Mouse (Mus musculus): ENCODE results near the gene Omp.
"Not testable (repeated sequence)": the region's sequence is repeated elsewhere in the genome, so short reads cannot be mapped to it uniquely, and the experiment has no call there.

Omp gene

GRCm38 (mm10) chr7:98145402-98145801, at the start of gene Omp:
Omp (minus strand) TSS chr7:98145502.
- DNase-seq (ENCODE audit: low spot score): no peak

GRCm38 (mm10) chr7:98194026-98194792, 48.9 kb upstream of the Omp start:
- DNase-seq (ENCODE audit: low spot score): no peak

- peak; percentile 32 for DNase-seq (ENCODE audit: low spot score)
Observed at GRCm38 (mm10) chr7:98193515-98194025, 48.3 kb upstream of the Omp start.

- peak; percentile 44 for DNase-seq (ENCODE audit: low spot score)
Observed at GRCm38 (mm10) chr7:98191571-98192250, 46.4 kb upstream of the Omp start.

- no peak for DNase-seq (ENCODE audit: low spot score)
Observed at GRCm38 (mm10) chr7:98190578-98190977, 45.3 kb upstream of the Omp start.

DNA sequence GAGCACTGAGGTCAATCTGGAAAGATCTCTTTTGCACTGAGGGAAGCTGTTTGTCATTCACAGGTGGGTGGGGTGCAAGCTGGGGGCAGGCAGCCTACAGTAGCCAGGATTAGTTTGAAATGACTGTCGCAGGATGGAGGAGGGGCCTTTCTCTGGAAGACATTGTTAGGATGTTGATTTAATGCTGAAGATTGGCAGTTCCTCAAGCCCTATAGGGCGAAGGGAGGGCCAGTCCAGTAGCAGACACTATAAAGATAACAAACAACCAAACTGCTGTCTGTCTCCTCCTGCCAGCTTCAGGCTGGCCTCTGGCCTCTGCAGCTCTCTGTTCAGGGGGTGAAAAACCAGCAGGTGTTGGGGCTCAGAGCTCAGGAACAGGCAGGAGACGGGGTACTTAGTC, 44.4 kb upstream of the Omp start:
- peak; percentile 50 for DNase-seq (ENCODE audit: low spot score)

GRCm38 (mm10) chr7:98188680-98189079, 43.4 kb upstream of the Omp start:
- no peak for DNase-seq (ENCODE audit: low spot score)

DNA sequence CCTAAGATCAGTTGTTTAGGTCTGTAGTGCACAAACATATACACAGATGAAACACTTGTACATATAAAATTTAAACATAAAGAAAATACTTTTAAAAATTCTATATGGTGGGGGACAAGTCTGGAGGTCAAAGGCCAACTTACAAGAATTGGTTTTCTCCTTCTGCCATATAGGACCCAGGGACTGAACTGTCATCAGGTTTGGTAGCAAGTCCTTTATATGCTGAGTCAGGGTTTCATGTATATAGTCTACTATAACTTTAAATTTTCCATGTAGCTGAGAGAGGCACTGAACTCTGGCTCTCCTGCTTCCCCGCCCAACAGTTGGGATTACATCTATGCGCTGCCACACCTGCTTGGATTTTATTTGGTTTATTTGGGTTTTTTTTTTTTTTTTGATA, 42.9 kb upstream of the Omp start:
- DNase-seq (ENCODE audit: low spot score): no peak

DNA sequence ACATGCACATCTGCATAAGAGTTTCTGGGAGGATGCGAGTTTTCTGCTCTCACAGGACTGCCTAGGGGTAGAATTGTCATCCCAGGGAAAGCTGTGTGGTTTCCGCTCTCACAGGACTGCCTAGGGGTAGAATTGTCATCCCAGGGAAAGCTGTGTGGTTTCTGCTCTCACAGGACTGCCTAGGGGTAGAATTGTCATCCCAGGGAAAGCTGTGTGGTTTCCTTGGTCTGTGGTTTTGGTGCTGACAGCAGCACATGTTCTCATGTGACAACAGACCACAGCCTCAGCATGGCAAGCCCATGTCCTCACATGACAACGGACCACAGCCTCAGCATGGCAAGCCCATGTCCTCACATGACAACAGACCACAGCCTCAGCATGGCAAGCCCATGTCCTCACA, 42.0 kb upstream of the Omp start:
- DNase-seq (ENCODE audit: low spot score): not testable (repeated sequence)

DNA sequence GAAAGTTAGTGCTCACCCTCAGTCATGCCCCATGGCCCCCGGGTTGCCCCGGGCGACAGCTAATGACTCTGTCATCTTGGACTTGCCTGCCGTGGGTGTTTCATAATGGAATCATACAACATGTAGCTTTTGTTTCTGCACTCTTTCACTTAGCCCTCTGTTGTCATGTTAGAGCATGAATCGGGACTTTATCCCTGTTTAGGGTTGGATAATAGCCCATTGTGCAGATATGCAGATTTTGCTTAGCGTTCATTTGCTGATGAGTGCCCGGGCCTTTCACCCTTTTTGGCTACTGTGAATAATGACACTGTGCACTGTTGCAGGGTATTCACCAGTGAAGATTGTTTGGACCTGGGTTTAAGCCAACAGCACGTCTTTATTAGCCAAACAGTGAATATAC, 41.3 kb upstream of the Omp start:
- no peak for DNase-seq (ENCODE audit: low spot score)

GRCm38 (mm10) chr7:98185326-98185725, 40.0 kb upstream of the Omp start:
- no peak for DNase-seq (ENCODE audit: low spot score)

DNA sequence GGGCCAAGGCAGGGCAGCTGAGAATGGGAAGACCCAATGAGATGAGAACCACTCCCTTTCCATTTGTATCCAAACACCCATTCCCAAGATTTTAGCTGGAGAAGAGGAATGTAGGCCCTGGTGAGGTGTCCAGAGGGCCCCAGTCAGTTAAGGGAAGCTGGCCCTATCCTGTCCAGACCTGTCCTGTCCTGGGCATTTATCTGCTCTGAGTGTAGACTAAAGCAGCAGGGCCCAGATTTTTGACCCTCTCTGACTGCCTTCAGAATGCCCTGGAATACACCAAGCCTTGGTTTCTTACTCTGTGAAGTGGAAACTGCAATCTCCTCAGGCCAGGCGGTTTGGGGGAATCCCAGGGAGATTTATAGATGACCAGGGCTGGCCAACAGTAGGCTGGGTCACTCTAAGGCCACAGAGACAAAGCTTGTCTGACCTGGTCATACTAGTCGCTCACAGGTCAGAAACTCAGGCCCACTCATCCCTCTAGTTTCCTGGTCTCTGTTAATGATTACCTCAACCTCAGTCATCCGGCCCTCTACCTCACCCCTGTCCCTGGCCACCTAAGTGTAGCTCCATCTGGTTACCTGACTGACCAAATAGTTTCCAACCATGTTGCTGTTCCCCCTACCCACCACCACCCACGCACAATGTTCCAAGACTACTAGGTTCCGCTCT, 33.4 kb upstream of the Omp start:
- no peak for DNase-seq (ENCODE audit: low spot score)

- DNase-seq (ENCODE audit: low spot score): peak; percentile 60
Observed at GRCm38 (mm10) chr7:98177929-98178559, 32.7 kb upstream of the Omp start, which contains the start of gene Capn5. Capn5 (minus strand) TSS chr7:98178274.

GRCm38 (mm10) chr7:98177566-98177928, 32.2 kb upstream of the Omp start:
- no peak for DNase-seq (ENCODE audit: low spot score)

GRCm38 (mm10) chr7:98177071-98177485, 31.8 kb upstream of the Omp start:
- DNase-seq (ENCODE audit: low spot score): no peak

DNA sequence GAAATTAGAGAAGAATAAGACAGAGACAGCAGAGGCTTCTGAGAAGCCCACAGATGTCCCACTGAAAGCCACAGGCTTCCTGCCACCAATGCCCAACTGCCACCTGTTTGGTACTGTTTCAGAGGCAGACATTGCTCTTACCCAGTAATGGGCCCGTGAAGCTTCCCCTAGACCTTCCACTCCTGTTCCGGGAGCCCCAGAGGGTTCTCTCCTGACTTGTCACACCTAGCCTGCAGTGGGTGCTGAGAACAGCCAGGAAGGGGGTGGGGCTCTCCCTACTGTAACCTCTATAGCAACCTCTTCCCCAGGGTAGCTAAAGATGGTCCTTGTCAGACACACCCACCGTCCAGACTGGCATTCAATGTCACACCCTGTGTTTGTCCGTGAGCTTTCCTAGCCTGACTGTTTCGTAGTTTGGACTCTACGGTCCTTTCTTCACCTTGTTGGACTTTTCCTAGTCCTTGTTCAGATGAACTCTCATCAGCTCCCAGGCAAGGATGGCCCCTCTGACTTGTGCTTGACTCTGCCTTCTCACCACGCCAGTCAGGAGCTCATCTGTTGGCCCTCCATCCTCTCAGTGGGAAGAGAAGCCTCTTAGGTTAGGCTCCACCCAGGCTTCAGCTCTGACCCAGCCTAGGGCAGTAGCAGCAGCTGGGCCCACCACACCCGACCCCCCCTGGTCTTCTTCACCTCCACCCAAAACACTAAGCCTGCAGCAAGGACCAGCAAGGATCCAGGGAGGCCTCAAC, 31.2 kb upstream of the Omp start:
- no peak for DNase-seq (ENCODE audit: low spot score)

- DNase-seq (ENCODE audit: low spot score): no peak
Observed at GRCm38 (mm10) chr7:98174883-98175755, 29.8 kb upstream of the Omp start.

DNA sequence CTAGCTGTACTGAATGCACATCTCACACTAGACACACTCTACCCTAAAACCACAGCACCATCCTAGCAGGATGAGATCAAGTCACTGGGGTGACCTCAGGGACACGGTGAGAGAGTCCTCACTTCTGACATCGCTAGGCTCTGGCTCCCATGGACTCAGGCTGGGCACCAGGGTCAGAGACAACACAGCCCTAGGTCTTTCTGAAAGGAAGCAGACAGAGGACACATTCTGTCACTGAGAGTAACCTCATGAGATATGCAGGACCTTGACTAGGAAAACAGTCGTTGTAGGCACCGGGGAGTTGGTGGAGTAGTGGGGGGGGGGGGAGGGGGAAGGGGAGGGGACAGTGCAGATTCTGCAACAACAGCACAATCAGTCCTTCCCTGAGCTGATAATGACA, 28.1 kb upstream of the Omp start:
- no peak for DNase-seq (ENCODE audit: low spot score)

DNA sequence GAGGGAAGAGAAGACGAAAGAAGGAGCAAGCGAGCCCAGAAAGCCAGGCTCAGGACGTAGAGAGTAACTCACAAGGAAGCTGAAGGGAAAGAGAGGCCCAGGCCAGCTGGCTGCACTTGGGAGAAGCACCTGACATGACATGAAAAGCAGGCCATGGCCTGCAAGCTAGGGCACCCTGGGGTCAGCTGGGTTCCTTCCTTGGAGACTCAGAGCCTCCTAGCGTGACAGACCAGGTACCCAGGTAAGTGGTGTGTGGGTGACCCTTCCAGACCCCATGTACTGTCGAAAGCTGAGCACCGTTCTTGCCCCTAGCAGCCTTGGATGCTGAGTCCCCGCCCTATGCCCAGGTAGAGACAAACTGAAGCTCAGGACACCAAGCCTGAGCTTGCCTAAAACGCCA, 27.4 kb upstream of the Omp start:
- DNase-seq (ENCODE audit: low spot score): no peak
